14 mouse cellular contexts compared by ENCODE assay signal in genomic region chr5:39634300-39635047, GRCm38 (mm10).
"Had no signal": no experiment of that assay in that cellular context is flagged by ENCODE, and none has a peak within 500 bp of the region (broad histone marks: within the 10 kb centered on the region; RNA-seq: fewer than 3 reads in every experiment).

No protein-coding gene starts in this region.

- H3K27ac ChIP-seq: left cerebral cortex, adult 2 months; liver, embryonic 13.5 days; midbrain, embryonic 12.5 days; neural tube, embryonic 13.5 days had no signal

- H3K9me3 ChIP-seq: liver, embryonic 13.5 days; midbrain, embryonic 12.5 days; neural tube, embryonic 13.5 days had no signal

- H3K4me3 ChIP-seq: left cerebral cortex, adult 2 months; liver, embryonic 13.5 days; midbrain, embryonic 12.5 days; myocyte; neural tube, embryonic 13.5 days had no signal

- H3K36me3 ChIP-seq: liver, embryonic 13.5 days; midbrain, embryonic 12.5 days; neural tube, embryonic 13.5 days had no signal

- ATAC-seq: intestine, postnatal 0 days; midbrain, embryonic 16.5 days had no signal

- H3K27me3 ChIP-seq: liver, embryonic 13.5 days; neural tube, embryonic 13.5 days had no signal

- H3K4me2 ChIP-seq: liver, embryonic 13.5 days; midbrain, embryonic 12.5 days; neural tube, embryonic 13.5 days had no signal

- DNase-seq: kidney, postnatal 14 days; layer of hippocampus, postnatal 36 days; liver, embryonic 13.5 days; lung, adult 2 months; lung, postnatal 14 days; lung, postnatal 4 days; thymus, adult 18-20 months; thymus, postnatal 36 days had no signal

- H3K9ac ChIP-seq: liver, embryonic 13.5 days; midbrain, embryonic 12.5 days; neural tube, embryonic 13.5 days had no signal

- H3K4me1 ChIP-seq: liver, embryonic 13.5 days; midbrain, embryonic 12.5 days had no signal
